Mouse (Mus musculus) heart, postnatal 0 days (tissue): ENCODE measurements around the gene Gtf2h2. TPM values are rescaled to one million over a fixed set of nuclear protein-coding genes. Genes with fewer than 3 reads are reported as not detected.

ENCODE experiments used
- ATAC-seq: fragments of 200-750 bp; cut with Nextera tagmentation; 2 replicates; pipeline ENCODE4 v1.8.0; 2017; ENCODE audit warnings: low read depth, moderate number of reproducible peaks, moderate library complexity; ENCODE audit not compliant: insufficient read depth
- DNase-seq: peaks from one replicate; pipeline ENCODE4 v3.0.0-alpha.2; 2016; ENCODE audit warnings: low spot score
- H3K27ac ChIP-seq: fragments of 300-500 bp; sonication (generic); 2 replicates; pipeline ENCODE4 v1.5.1; 2014; ENCODE audit warnings: low read depth, mild to moderate bottlenecking
- H3K27me3 ChIP-seq: fragments of 300-500 bp; sonication (generic); 2 replicates; pipeline ENCODE4 v1.6.1; 2014; ENCODE audit warnings: low read length, mixed read lengths; ENCODE audit not compliant: control insufficient read depth, insufficient read depth
- H3K36me3 ChIP-seq: fragments of 300-500 bp; sonication (generic); replicated peaks from 2 replicates; pipeline ENCODE4 v1.6.1; 2014; ENCODE audit warnings: low read length, mixed read lengths; ENCODE audit not compliant: control insufficient read depth, insufficient read depth
- H3K4me1 ChIP-seq: fragments of 300-500 bp; sonication (generic); 2 replicates; pipeline ENCODE4 v1.6.1; 2014; ENCODE audit warnings: antibody characterized with exemption; ENCODE audit not compliant: control insufficient read depth, insufficient read depth
- H3K4me2 ChIP-seq: fragments of 300-500 bp; sonication (generic); 2 replicates; pipeline ENCODE4 v1.6.1; 2014; ENCODE audit warnings: low read depth, mild to moderate bottlenecking, low read length, moderate library complexity
- H3K4me3 ChIP-seq: fragments of 300-500 bp; sonication (generic); 2 replicates; pipeline ENCODE4 v1.5.1; 2014; ENCODE audit warnings: low read depth, low read length
- H3K9ac ChIP-seq: fragments of 300-500 bp; sonication (generic); replicated peaks from 2 replicates; pipeline ENCODE4 v1.6.1; 2014; ENCODE audit warnings: low read depth, low read length, mixed read lengths
- H3K9me3 ChIP-seq: fragments of 300-500 bp; sonication (generic); replicated peaks from 2 replicates; pipeline ENCODE4 v1.6.1; 2016; ENCODE audit warnings: low read length; ENCODE audit not compliant: control insufficient read depth
- CTCF ChIP-seq: IDR thresholded peaks from 2 replicates; pipeline ENCODE4 v1.5.1; 2016; ENCODE audit warnings: antibody characterized with exemption, control low read depth, low read depth
- EP300 ChIP-seq: IDR thresholded peaks from 2 replicates; pipeline ENCODE4 v1.6.1; 2016; ENCODE audit warnings: antibody characterized with exemption, low read depth
- WGBS: fragments of 180-500 bp; shearing (Covaris S2); extraction: QIAGEN DNeasy Blood & Tissue Kit; methylation state at CpG from one replicate; pipeline ENCODE4 v1.1.7; 2014; 5-methylcytosine and 5-hydroxymethylcytosine counted together
- polyA plus RNA-seq: library from polyadenylated mRNA; unstranded; fragments of >200 nt; fragmentation: Nextera tagmentation; extraction: Ambion mirVana; gene quantifications from 2 replicates; pipeline ENCODE4 v1.2.1, GENCODE M21; 2015
- total RNA-seq: library from RNA; depleted of rRNA; stranded (reverse); fragments of >200 nt; gene quantifications from 2 replicates; pipeline ENCODE4 v1.2.3, GENCODE M21; 2014; ENCODE audit warnings: low replicate concordance; rRNA removed

The Gtf2h2 gene
- total RNA-seq (10.2 and 15.1 TPM in 2 replicates), polyA plus RNA-seq (32.5 and 36.2 TPM in 2 replicates)

DNA sequence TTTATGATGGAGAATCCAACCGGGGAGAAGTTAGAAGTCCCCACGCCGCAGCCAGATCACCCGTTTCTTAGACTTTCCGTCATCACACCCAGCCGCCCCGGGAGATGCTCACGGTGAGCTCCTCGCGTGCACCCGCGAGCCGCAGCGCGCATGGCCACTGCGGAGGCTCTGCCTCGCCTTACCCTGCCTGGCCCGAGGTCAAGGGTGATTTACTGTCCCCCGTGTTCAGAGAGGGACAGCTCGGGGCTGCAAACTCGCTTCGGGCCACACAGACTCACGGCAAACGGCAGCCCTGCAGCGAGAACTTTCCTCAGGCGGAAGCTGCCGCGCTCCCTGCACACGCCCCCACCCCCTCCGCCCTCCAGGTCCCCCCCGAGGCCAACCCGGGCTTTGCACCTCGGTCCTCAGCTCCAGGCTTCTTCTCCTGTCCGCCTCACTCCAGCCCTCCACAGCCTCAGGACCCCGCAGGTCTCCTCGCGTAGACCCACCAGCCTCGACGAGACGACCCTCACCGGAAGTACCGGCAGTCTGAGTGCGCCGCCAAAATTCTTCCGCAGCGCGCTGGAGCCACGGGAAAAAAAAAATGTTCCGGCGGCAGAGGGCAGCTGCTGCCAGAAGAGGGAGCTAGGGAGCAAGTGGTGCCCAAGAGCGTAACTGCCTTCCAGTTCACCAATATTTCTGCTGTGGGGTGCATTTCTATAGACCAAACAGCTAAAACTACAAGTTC, at the start of gene Gtf2h2:
Gene Gtf2h2, minus strand, starts transcription at position 519 of the 727 bp plus-strand sequence.
- H3K27me3 ChIP-seq = no peaks in the 10 kb centered on the region
- WGBS = under 1% methylated on average over 51 of the region's 51 CpGs
- no peak for TF ChIP-seq EP300
- TF ChIP-seq CTCF = peak; percentile 95
- peak within 1 kb of the TSS; percentile 68 for H3K4me2 ChIP-seq
- peaks cover 5% of the 10 kb centered on the region for H3K4me1 ChIP-seq
- H3K4me3 ChIP-seq = peak within 1 kb of the TSS; percentile 91
- DNase-seq (peak; percentile 72), ATAC-seq (peak; percentile 85)
- H3K9me3 ChIP-seq = no peaks in the 10 kb centered on the region
- peak within 1 kb of the TSS; percentile 78 for H3K27ac ChIP-seq
- H3K36me3 ChIP-seq = peaks cover 20% of the 10 kb centered on the region
- H3K9ac ChIP-seq = peak within 1 kb of the TSS; percentile 76

DNA sequence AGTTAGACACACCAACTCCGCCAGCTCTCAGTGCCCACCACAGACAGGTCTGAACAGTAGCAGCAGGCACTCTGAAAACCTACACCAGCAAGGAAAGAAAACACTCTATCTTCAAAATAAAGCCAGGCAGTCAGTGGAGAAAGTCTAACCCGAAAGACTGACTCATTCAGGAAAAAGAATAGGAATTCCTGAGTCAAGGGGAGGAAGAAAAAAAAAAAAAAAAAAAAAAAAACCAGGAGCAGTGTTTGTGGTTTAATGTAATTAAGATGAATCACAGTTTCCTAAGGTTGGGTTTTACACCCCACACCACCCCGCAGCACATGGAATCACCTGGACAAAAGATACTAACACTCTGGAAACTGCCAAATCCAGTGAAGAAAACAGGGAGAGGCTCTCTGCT, 43.8 kb upstream of the Gtf2h2 start:
- no peaks in the 10 kb centered on the region for H3K27me3 ChIP-seq
- no peak overlapping the region for H3K9ac ChIP-seq
- H3K4me2 ChIP-seq = no peak overlapping the region
- ATAC-seq (no peak), DNase-seq (no peak)
- no peaks in the 10 kb centered on the region for H3K9me3 ChIP-seq
- H3K4me3 ChIP-seq = no peak overlapping the region
- H3K27ac ChIP-seq = no peak overlapping the region
- H3K36me3 ChIP-seq = no peaks in the 10 kb centered on the region
- no peaks in the 10 kb centered on the region for H3K4me1 ChIP-seq
- WGBS = 72% methylated on average over 3 of the region's 3 CpGs
- TF ChIP-seq EP300 (no peak), CTCF (no peak)

DNA sequence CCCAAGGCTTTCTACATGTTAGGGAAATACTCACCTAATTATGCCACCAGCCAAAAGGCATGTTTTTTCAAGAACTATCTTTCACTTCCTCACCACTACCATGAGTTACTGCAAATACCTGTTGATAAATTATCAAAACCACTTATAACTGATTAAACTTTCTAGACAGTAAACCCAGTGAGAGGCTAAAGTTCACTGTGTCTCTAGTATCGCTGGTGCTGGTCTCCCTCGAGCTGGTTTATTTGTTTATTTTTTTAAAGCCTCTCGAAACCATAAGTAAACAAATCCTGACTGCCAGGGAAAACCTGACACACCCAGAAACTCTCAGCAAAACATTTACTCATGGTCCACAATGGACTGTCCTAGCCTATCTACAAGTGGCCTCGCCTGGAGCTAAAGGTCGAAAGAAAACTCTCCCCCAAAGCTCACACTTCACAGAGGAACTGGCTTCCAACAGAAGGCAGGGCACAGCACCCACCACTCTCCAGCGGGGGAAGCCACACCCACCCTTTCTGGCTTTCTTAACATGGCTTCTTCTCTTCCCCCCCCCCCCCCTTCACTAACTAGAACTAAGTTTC, 40.5 kb upstream of the Gtf2h2 start:
- no peak for ATAC-seq
- H3K9me3 ChIP-seq = no peaks in the 10 kb centered on the region

DNA sequence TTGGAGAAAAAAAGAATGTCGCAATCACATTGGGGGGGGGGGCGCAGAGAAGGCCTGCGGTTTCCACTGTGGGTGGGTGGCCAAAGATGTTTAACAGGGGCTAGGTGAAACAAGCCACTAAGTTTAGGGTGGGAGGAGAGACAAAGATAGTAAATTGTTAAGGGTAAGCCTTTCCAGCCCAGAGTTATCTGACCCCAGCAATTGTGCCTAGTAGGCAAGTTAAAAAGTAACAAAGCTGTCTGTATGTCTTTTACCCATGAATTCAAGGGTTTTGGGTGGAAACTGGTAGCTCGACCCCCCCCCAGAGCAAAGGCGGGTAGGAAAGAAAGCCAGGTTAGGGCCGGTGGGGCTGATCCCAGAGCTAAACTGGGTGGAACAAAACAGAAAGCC, 34.3 kb upstream of the Gtf2h2 start:
- Histone ChIP-seq H3K27ac (no peak overlapping the region), H3K4me2 (no peak overlapping the region), H3K9me3 (no peaks in the 10 kb centered on the region), H3K4me1 (no peaks in the 10 kb centered on the region), H3K9ac (no peak overlapping the region), H3K4me3 (no peak overlapping the region), H3K27me3 (no peaks in the 10 kb centered on the region), H3K36me3 (no peaks in the 10 kb centered on the region)
- no peak for TF ChIP-seq CTCF
- TF ChIP-seq EP300 = no peak
- ATAC-seq (no peak), DNase-seq (no peak)
- 68% methylated on average over 6 of the region's 6 CpGs for WGBS

More for the DNA sequence above, 40.5 kb upstream of the Gtf2h2 start:
- Histone ChIP-seq H3K4me2 (no peak overlapping the region), H3K27me3 (no peaks in the 10 kb centered on the region), H3K27ac (no peak overlapping the region), H3K4me3 (no peak overlapping the region), H3K36me3 (no peaks in the 10 kb centered on the region), H3K4me1 (no peaks in the 10 kb centered on the region), H3K9ac (no peak overlapping the region)
- 51% methylated on average over 6 of the region's 6 CpGs for WGBS
- DNase-seq = no peak
- TF ChIP-seq EP300 (no peak), CTCF (no peak)

DNA sequence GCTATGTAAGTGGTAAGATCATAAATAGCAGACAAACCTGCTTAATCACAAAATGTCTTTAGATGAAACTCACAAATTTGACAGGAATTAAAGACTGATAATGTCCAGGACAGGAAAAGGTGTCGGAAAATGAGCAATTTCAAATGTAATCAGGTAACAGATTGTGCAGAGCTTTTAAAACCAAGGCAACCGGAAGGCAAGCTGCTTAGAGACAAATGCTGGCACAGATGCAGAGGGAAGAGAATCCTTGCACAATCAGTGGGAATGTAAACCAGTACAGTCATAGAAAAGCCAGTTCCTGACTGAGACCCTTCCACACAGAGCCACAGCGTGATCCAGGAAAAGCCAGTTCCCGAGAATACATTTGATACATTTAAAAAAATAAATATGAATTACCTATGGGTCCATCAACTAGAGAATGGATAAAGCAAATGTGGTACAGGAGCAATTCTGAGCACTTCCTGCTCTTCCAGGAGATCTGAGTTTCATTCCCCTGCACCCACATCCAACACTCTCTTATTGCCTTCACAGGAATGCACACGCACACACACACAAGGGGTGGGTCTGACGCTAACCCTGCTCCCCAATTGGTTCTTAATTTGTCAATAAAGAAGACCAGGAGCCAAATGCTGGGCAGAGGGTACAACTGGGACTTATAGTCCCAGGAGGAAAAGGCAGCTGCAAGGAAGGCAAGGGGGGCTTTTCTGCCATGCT, 33.7 kb upstream of the Gtf2h2 start:
- no peak overlapping the region for H3K4me2 ChIP-seq
- 57% methylated on average over 6 of the region's 6 CpGs for WGBS
- H3K27me3 ChIP-seq = no peaks in the 10 kb centered on the region
- no peak overlapping the region for H3K9ac ChIP-seq
- no peaks in the 10 kb centered on the region for H3K9me3 ChIP-seq
- no peak for TF ChIP-seq CTCF
- TF ChIP-seq EP300 = no peak
- H3K4me3 ChIP-seq = no peak overlapping the region
- DNase-seq (no peak), ATAC-seq (no peak)
- no peak overlapping the region for H3K27ac ChIP-seq
- no peaks in the 10 kb centered on the region for H3K36me3 ChIP-seq
- no peaks in the 10 kb centered on the region for H3K4me1 ChIP-seq
